Mouse (Mus musculus) brain, embryonic 14.5 days (tissue): ENCODE measurements around the gene Suclg1.

Experiments
- CTCF ChIP-seq: fragments of 200-500 bp; IDR thresholded peaks from 2 replicates; pipeline ENCODE4 v1.5.1; 2012; ENCODE audit warnings: inconsistent platforms, mild to moderate bottlenecking, moderate library complexity, borderline replicate concordance; ENCODE audit not compliant: insufficient read depth, insufficient read length; ENCODE audit errors: extremely low read depth
- POLR2A ChIP-seq: fragments of 200-500 bp; IDR thresholded peaks from 2 replicates; pipeline ENCODE4 v1.6.1; 2012; ENCODE audit warnings: mild to moderate bottlenecking, inconsistent platforms, borderline replicate concordance; ENCODE audit not compliant: poor library complexity, insufficient read depth, insufficient read length, severe bottlenecking; ENCODE audit errors: extremely low read depth

- TF ChIP-seq CTCF (no peak), POLR2A (no peak)
Measured at GRCm38 (mm10) chr6:73209598-73209997, 38.6 kb upstream of the Suclg1 start.
